Mouse (Mus musculus): ENCODE measurements around the gene 4931406C07Rik. TPM values are rescaled to one million over a fixed set of nuclear protein-coding genes. Genes with fewer than 3 reads are reported as not detected.

The 4931406C07Rik gene
- polyA plus RNA-seq, 1 experiment from 2014 or later, result 8.2 TPM

DNA sequence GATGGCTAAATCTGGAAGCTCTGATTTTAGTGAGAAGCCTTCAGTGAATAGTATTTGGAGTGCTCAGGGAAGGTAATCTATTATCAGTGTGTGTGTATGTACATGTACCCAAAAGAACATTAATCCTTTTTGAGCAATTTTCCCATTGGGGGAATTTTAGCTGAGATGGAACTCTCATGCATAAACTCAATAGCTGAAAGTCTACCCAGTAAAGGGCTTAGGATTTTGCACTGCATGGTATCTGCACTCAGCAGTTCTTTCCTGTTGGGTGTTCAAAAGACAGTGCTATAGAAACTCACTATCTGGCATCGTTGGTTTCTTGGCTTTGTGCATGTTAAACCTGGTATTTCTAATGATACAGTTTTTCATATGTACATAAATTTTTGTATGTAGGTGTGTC lies 8.4 kb upstream of the 4931406C07Rik start:
- ATAC-seq (ENCODE audit: insufficient read depth) (no peak), DNase-seq (no peak)
- Histone ChIP-seq H3K27me3 (ENCODE audit: insufficient read depth, low read length) (no peaks in the 10 kb centered on the region), H3K9ac (no peak overlapping the region), H3K9me3 (ENCODE audit: low read depth, low read length) (no peaks in the 10 kb centered on the region), H3K4me3 (ENCODE audit: low read depth, low read length) (no peak overlapping the region), H3K4me2 (no peak overlapping the region), H3K4me1 (ENCODE audit: insufficient read depth) (no peaks in the 10 kb centered on the region), H3K36me3 (ENCODE audit: insufficient read depth) (peaks cover 83% of the 10 kb centered on the region), H3K27ac (ENCODE audit: low read depth) (no peak overlapping the region)
- WGBS, result 97% methylated on average over 1 of the region's 1 CpGs
- no peak for TF ChIP-seq CTCF (IDR thresholded peaks at IDR 0.05; ENCODE audit: low read depth)

DNA sequence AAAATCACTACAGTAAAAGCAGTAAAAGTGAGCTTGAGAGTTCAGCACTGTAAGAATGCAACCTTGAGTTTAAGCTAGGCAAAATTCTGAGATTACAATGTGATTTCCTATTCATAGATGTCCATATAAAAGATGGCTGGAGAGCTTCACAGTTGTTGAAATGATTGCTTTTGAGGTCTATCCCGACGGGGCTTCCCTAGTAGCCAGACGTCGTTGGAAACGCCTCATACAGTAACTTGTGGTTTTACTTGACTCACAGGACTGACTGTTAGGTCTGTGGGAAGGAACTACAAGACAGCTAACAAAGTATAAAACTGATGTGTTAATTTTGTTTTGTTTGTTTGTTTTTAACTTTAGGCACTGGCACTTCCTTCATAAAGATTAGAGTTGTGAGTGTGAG lies 7.4 kb upstream of the 4931406C07Rik start:
- Histone ChIP-seq H3K9me3 (ENCODE audit: low read depth, low read length) (no peaks in the 10 kb centered on the region), H3K4me2 (no peak overlapping the region), H3K4me3 (ENCODE audit: low read depth, low read length) (no peak overlapping the region), H3K36me3 (ENCODE audit: insufficient read depth) (peaks cover 90% of the 10 kb centered on the region), H3K27me3 (ENCODE audit: insufficient read depth, low read length) (no peaks in the 10 kb centered on the region), H3K27ac (ENCODE audit: low read depth) (no peak overlapping the region), H3K9ac (no peak overlapping the region), H3K4me1 (ENCODE audit: insufficient read depth) (peaks cover 6% of the 10 kb centered on the region; the same call in 1 of the 2 replicates)
- no peak for DNase-seq
- no peak for TF ChIP-seq CTCF (IDR thresholded peaks at IDR 0.05; ENCODE audit: low read depth)
- 87% methylated on average over 5 of the region's 5 CpGs for WGBS
- no peak for ATAC-seq (ENCODE audit: insufficient read depth)

DNA sequence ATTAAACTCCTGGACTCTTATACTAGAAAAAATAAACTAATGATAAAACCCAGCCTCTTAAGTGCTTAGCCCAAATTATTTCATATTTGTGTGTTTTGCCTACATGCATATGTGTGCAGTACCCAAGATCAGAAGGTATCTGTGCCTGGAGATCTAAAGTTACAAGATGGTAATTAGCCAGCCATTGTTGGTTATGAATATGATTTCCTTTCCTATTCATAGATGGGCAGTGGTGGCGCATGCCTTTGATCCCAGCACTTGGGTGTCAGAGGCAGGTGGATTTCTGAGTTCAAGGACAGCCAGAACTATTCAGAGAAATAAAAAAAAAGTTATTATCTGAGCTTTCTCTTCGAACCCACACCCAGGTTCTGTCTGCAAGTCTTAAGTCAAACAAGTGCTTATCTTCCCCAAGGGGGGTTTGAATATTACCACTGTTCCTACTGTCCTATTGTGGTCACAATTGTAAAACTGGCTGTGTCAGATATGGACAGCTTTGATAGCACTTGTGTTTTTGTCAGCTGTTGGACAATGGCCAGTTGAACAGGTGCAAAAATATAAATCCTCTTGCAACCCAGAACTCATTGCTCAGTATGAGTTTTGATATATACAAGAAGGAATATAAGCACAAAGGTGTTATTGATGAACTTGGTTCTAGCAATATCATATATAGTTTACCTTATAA lies 5.9 kb upstream of the 4931406C07Rik start:
- TF ChIP-seq CTCF (IDR thresholded peaks at IDR 0.05; ENCODE audit: low read depth), result no peak
- ATAC-seq (ENCODE audit: insufficient read depth) (no peak), DNase-seq (no peak)
- H3K4me1 ChIP-seq (ENCODE audit: insufficient read depth), result peaks cover 11% of the 10 kb centered on the region
- no peak overlapping the region for H3K4me2 ChIP-seq
- H3K36me3 ChIP-seq (ENCODE audit: insufficient read depth), result peaks cover 92% of the 10 kb centered on the region
- WGBS, result 94% methylated on average over 2 of the region's 2 CpGs
- H3K4me3 ChIP-seq (ENCODE audit: low read depth, low read length), result no peak overlapping the region
- H3K27me3 ChIP-seq (ENCODE audit: insufficient read depth, low read length), result no peaks in the 10 kb centered on the region
- no peaks in the 10 kb centered on the region for H3K9me3 ChIP-seq (ENCODE audit: low read depth, low read length)
- H3K27ac ChIP-seq (ENCODE audit: low read depth), result no peak overlapping the region
- no peak overlapping the region for H3K9ac ChIP-seq

DNA sequence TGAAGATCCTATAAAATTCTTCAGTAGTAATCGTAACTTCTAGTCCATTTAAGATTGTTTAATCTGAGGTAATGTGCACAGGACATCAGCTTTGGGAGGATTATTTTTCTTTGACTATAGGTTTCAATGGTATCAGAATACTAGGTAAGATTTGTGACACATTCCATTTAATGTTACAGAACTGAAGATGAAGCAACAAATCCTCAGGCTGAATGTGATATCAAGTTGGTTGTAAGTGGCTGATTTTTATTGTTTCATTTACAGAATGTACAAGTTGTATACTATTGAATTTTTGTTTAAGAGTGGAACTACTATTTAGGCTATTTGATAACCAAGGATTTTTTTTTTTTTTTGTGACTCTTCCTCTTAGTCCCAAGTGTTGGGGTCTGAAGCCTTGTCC lies 3.9 kb upstream of the 4931406C07Rik start:
- no peak overlapping the region for H3K27ac ChIP-seq (ENCODE audit: low read depth)
- no peak for DNase-seq
- no peaks in the 10 kb centered on the region for H3K27me3 ChIP-seq (ENCODE audit: insufficient read depth, low read length)
- H3K4me3 ChIP-seq (ENCODE audit: low read depth, low read length), result no peak overlapping the region
- no peak overlapping the region for H3K4me2 ChIP-seq
- no peaks in the 10 kb centered on the region for H3K9me3 ChIP-seq (ENCODE audit: low read depth, low read length)
- no peak overlapping the region for H3K9ac ChIP-seq
- peaks cover 78% of the 10 kb centered on the region for H3K36me3 ChIP-seq (ENCODE audit: insufficient read depth)
- ATAC-seq (ENCODE audit: insufficient read depth), result no peak
- WGBS, result 88% methylated on average over 1 of the region's 1 CpGs
- H3K4me1 ChIP-seq (ENCODE audit: insufficient read depth), result peaks cover 11% of the 10 kb centered on the region
- no peak for TF ChIP-seq CTCF (IDR thresholded peaks at IDR 0.05; ENCODE audit: low read depth)

DNA sequence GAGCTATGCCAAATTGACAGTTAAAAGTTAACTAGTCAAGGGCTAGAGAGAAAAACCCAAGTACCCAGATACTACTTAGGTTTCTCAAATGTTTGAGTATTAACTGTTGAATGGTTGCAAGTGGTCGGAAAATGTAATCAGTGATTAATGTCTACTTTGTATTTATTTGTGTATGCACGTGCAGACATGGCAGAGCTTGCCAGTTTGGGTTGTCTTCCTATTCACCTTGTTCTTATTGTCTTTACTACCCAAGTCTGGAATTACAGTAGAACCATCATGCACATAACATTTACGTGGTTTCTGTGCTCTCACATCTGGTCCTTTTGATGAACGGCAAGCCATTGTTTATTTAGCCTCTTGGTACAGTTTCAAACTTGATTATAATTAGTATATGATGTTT lies 3.2 kb upstream of the 4931406C07Rik start:
- Histone ChIP-seq H3K4me3 (ENCODE audit: low read depth, low read length) (0 out of 2 replicates have a peak overlapping the region, but pooled peaks have one; percentile 14), H3K4me1 (ENCODE audit: insufficient read depth) (peaks cover 11% of the 10 kb centered on the region), H3K36me3 (ENCODE audit: insufficient read depth) (peaks cover 70% of the 10 kb centered on the region), H3K27me3 (ENCODE audit: insufficient read depth, low read length) (no peaks in the 10 kb centered on the region), H3K27ac (ENCODE audit: low read depth) (no peak overlapping the region), H3K9me3 (ENCODE audit: low read depth, low read length) (no peaks in the 10 kb centered on the region), H3K9ac (no peak overlapping the region; the same call in 1 of the 2 replicates), H3K4me2 (peak overlapping the region; percentile 95)
- DNase-seq (no peak), ATAC-seq (ENCODE audit: insufficient read depth) (no peak)
- no peak for TF ChIP-seq CTCF (IDR thresholded peaks at IDR 0.05; ENCODE audit: low read depth)
- WGBS, result 33% methylated on average over 4 of the region's 4 CpGs

DNA sequence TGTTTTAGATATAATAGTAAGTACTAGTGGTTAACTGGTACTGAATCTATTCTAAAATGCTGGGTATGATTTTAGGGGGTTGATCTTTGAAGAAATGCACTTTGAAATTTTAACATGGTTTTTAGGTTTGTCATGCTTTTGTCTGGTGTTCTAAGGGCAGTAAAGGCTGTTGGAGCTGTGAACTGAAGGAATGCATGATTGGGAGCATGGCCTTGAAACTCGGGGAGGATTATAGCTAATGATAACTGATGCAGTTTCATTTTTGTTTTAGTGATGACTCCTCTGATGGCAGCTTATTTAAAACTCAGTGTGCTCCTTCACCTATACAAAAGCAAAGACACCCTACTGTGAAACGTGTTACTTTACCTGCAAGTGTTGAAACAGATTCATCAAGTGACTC lies 2.0 kb upstream of the 4931406C07Rik start:
- Histone ChIP-seq H3K36me3 (ENCODE audit: insufficient read depth) (peaks cover 59% of the 10 kb centered on the region), H3K4me3 (ENCODE audit: low read depth, low read length) (peak overlapping the region; percentile 93), H3K27me3 (ENCODE audit: insufficient read depth, low read length) (no peaks in the 10 kb centered on the region), H3K4me2 (peak overlapping the region; percentile 95), H3K9me3 (ENCODE audit: low read depth, low read length) (no peaks in the 10 kb centered on the region), H3K4me1 (ENCODE audit: insufficient read depth) (peaks cover 11% of the 10 kb centered on the region), H3K27ac (ENCODE audit: low read depth) (no peak overlapping the region), H3K9ac (no peak overlapping the region)
- DNase-seq (no peak), ATAC-seq (ENCODE audit: insufficient read depth) (no peak)
- WGBS, result 44% methylated on average over 2 of the region's 2 CpGs
- TF ChIP-seq CTCF (IDR thresholded peaks at IDR 0.05; ENCODE audit: low read depth), result no peak

DNA sequence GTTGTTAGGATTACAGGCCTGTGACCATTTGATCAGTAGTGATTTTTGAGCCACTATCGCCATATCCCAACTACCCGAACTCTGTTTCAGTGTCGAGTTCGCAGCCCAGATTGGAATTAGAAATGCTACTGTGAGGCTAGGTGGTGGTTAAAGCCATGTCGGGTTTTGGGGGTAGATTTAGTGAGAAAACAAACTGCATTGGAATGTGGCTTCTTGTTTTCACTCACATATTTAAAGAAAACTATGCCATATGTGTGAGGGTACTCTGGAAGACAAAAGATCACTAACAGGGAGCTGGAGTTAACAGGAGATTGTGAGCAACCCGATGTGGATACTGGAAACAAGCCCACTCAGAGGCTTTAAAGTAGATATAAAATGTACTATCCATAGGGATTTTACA lies 1.0 kb upstream of the 4931406C07Rik start:
- DNase-seq (no peak), ATAC-seq (ENCODE audit: insufficient read depth) (no peak)
- WGBS, result 8% methylated on average over 6 of the region's 6 CpGs
- H3K27me3 ChIP-seq (ENCODE audit: insufficient read depth, low read length), result no peaks in the 10 kb centered on the region
- peak overlapping the region; percentile 95 for H3K4me2 ChIP-seq
- TF ChIP-seq CTCF (IDR thresholded peaks at IDR 0.05; ENCODE audit: low read depth), result no peak
- H3K9me3 ChIP-seq (ENCODE audit: low read depth, low read length), result no peaks in the 10 kb centered on the region
- H3K9ac ChIP-seq, result peak overlapping the region; percentile 99
- H3K36me3 ChIP-seq (ENCODE audit: insufficient read depth), result peaks cover 49% of the 10 kb centered on the region
- H3K4me1 ChIP-seq (ENCODE audit: insufficient read depth), result peaks cover 11% of the 10 kb centered on the region
- peak overlapping the region; percentile 93 for H3K4me3 ChIP-seq (ENCODE audit: low read depth, low read length)
- peak overlapping the region; percentile 94; the same call in 1 of the 2 replicates for H3K27ac ChIP-seq (ENCODE audit: low read depth)
